Mouse (Mus musculus): Measurements from ENCODE around the gene Abtb2.
A peak's percentile ranks its signal among the peaks of the same experiment; 100 is the strongest.

The Abtb2 gene

GRCm38 (mm10) chr2:103685581-103685980 lies 119.5 kb downstream of the Abtb2 start:
- DNase-seq (ENCODE audit: low spot score in 2 of 2), result no peak

GRCm38 (mm10) chr2:103687143-103687542 lies 121.0 kb downstream of the Abtb2 start:
- no peak for DNase-seq (ENCODE audit: low spot score in 2 of 2)

- DNase-seq (ENCODE audit: low spot score in 2 of 2), result no peak
These were observed 121.8 kb downstream of the Abtb2 start for GRCm38 (mm10) chr2:103687888-103688287.

GRCm38 (mm10) chr2:103690425-103690824 lies 124.3 kb downstream of the Abtb2 start:
- DNase-seq (ENCODE audit: low spot score in 2 of 2), result no peak

GRCm38 (mm10) chr2:103690828-103691227 lies 124.7 kb downstream of the Abtb2 start:
- no peak for DNase-seq (ENCODE audit: low spot score in 2 of 2)

GRCm38 (mm10) chr2:103691278-103691677 lies 125.2 kb downstream of the Abtb2 start:
- no peak for DNase-seq (ENCODE audit: low spot score in 2 of 2)

GRCm38 (mm10) chr2:103692810-103693209 lies 126.7 kb downstream of the Abtb2 start:
- DNase-seq (ENCODE audit: low spot score in 2 of 2), result no peak

- DNase-seq (ENCODE audit: low spot score in 2 of 2), result no peak
These were observed 128.9 kb downstream of the Abtb2 start for GRCm38 (mm10) chr2:103694777-103695563.

GRCm38 (mm10) chr2:103696177-103696576 lies 130.1 kb downstream of the Abtb2 start:
- no peak for DNase-seq (ENCODE audit: low spot score in 2 of 2)

GRCm38 (mm10) chr2:103700514-103700913 lies 134.4 kb downstream of the Abtb2 start:
- DNase-seq (ENCODE audit: low spot score in 2 of 2), result peak in 1 of 2 experiments; percentile 40

- DNase-seq (ENCODE audit: low spot score in 2 of 2), result peak in 1 of 2 experiments; percentile 32
These were observed 137.2 kb downstream of the Abtb2 start for GRCm38 (mm10) chr2:103703336-103703735.

- DNase-seq (ENCODE audit: low spot score in 2 of 2), result no peak
These were observed 137.8 kb downstream of the Abtb2 start for GRCm38 (mm10) chr2:103703865-103704264.

- DNase-seq (ENCODE audit: low spot score in 2 of 2), result no peak
These were observed 139.7 kb downstream of the Abtb2 start for GRCm38 (mm10) chr2:103705826-103706225.

- no peak for DNase-seq (ENCODE audit: low spot score in 2 of 2)
These were observed 140.1 kb downstream of the Abtb2 start for GRCm38 (mm10) chr2:103706226-103706625.

- no peak for DNase-seq (ENCODE audit: low spot score in 2 of 2)
These were observed 141.1 kb downstream of the Abtb2 start for GRCm38 (mm10) chr2:103707056-103707776.

GRCm38 (mm10) chr2:103710849-103711248 lies 144.7 kb downstream of the Abtb2 start:
- DNase-seq (ENCODE audit: low spot score in 2 of 2), result no peak

- DNase-seq (ENCODE audit: low spot score in 2 of 2), result no peak
These were observed 147.7 kb downstream of the Abtb2 start for GRCm38 (mm10) chr2:103713831-103714230.

GRCm38 (mm10) chr2:103714412-103714811 lies 148.3 kb downstream of the Abtb2 start:
- no peak for DNase-seq (ENCODE audit: low spot score in 2 of 2)

- peak; percentile 51 to 78 for DNase-seq (ENCODE audit: low spot score in 2 of 2)
These were observed 152.6 kb downstream of the Abtb2 start for GRCm38 (mm10) chr2:103718594-103719291.

GRCm38 (mm10) chr2:103719292-103719646 lies 153.2 kb downstream of the Abtb2 start:
- no peak for DNase-seq (ENCODE audit: low spot score in 2 of 2)

GRCm38 (mm10) chr2:103724521-103724920 lies 158.4 kb downstream of the Abtb2 start:
- no peak for DNase-seq (ENCODE audit: low spot score in 2 of 2)

- no peak for DNase-seq (ENCODE audit: low spot score in 2 of 2)
These were observed 162.0 kb downstream of the Abtb2 start for GRCm38 (mm10) chr2:103728027-103728540.

Data from thymus, postnatal 10 days (tissue).